Mouse (Mus musculus) forebrain, embryonic 11.5 days (tissue): ENCODE data around the gene Dnlz. TPM values are rescaled to one million over a fixed set of nuclear protein-coding genes. Genes with fewer than 3 reads are reported as not detected.

ENCODE experiments used
- ATAC-seq: fragments of 200-750 bp; cut with Nextera tagmentation; replicated peaks from 2 replicates; pipeline ENCODE4 v1.8.0; 2017; ENCODE audit warnings: moderate TSS enrichment; ENCODE audit not compliant: low FRiP score
- DNase-seq: peaks from one replicate; pipeline ENCODE4 v3.0.0-alpha.2; 2017; ENCODE audit warnings: low spot score
- H3K27ac ChIP-seq: fragments of 300-500 bp; sonication (generic); 2 replicates; pipeline ENCODE4 v1.5.1; 2014; ENCODE audit warnings: low read depth, low read length
- H3K27me3 ChIP-seq: fragments of 300-500 bp; sonication (generic); 2 replicates; pipeline ENCODE4 v1.6.1; 2014; ENCODE audit warnings: mild to moderate bottlenecking, low read length, mixed read lengths; ENCODE audit not compliant: control insufficient read depth, insufficient read depth
- H3K36me3 ChIP-seq: fragments of 300-500 bp; sonication (generic); 2 replicates; pipeline ENCODE4 v1.6.1; 2014; ENCODE audit warnings: mild to moderate bottlenecking, low read length, moderate library complexity, mixed read lengths; ENCODE audit not compliant: control insufficient read depth, insufficient read depth
- H3K4me1 ChIP-seq: fragments of 300-500 bp; sonication (generic); replicated peaks from 2 replicates; pipeline ENCODE4 v1.6.1; 2014; ENCODE audit warnings: low read length, mixed read lengths; ENCODE audit not compliant: control insufficient read depth, insufficient read depth
- H3K4me2 ChIP-seq: fragments of 300-500 bp; sonication (generic); 2 replicates; pipeline ENCODE4 v1.6.1; 2014; ENCODE audit warnings: low read depth, mild to moderate bottlenecking, low read length, moderate library complexity, mixed read lengths; ENCODE audit not compliant: severe bottlenecking
- H3K4me3 ChIP-seq: fragments of 300-500 bp; sonication (generic); 2 replicates; pipeline ENCODE4 v1.5.1; 2014; ENCODE audit warnings: low read depth, low read length
- H3K9ac ChIP-seq: fragments of 300-500 bp; sonication (generic); 2 replicates; pipeline ENCODE4 v1.6.1; 2014; ENCODE audit warnings: low read length
- H3K9me3 ChIP-seq: fragments of 300-500 bp; sonication (generic); 2 replicates; pipeline ENCODE4 v1.6.1; 2016; ENCODE audit warnings: low read length, mixed read lengths; ENCODE audit not compliant: control insufficient read depth
- WGBS: fragments of 180-500 bp; shearing (Covaris S2); extraction: QIAGEN DNeasy Blood & Tissue Kit; methylation state at CpG from one replicate; pipeline ENCODE4 v1.1.7; 2014; 5-methylcytosine and 5-hydroxymethylcytosine counted together
- polyA plus RNA-seq: library from polyadenylated mRNA; unstranded; fragments of >200 nt; fragmentation: Nextera tagmentation; extraction: Ambion mirVana; gene quantifications from 2 replicates; pipeline ENCODE4 v1.2.1, GENCODE M21; 2014

Gene Dnlz
- polyA plus RNA-seq, 1 experiment from 2014 or later = 38.2 TPM

DNA sequence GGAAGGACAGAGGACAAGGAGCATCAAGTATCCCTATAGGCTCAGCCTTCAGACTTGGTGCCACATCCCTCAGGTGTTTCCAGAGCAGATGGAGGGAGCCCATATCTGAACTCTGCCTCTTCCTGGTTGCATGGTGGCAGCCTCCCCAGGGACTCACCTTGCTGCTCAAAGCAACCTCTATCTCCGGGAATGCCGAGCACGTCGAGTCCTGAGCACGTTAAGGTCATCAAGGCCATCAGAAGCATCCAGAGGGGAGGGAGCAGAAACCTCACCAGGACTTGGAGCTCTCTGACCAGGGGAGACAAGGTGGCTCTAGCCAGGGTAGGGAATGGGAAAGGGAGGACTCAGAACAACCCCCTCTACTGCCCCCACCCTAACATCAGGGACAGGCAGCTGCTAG, 11.6 kb upstream of the Dnlz start:
- Histone ChIP-seq H3K9ac (no peak overlapping the region), H3K27ac (no peak overlapping the region)
- WGBS = 93% methylated on average over 5 of the region's 5 CpGs

DNA sequence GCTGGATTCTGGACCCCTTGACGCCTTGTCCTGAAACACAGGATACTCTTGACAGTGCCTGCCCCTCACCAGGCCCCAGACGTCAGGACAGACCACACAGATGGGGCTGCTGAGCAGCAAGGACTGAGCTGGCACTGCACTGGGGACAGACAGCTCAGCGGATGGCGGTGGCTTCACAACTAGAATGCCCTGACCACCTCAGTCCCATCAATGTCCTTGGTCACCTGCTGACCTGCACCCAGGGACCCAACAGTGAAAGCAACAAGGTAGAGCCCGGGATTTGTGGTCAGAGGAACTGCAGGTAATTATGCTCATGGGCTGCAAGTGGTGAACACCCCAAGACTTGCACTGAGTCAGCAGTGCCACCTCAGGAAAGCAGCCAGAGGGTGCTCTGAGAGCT, 11.1 kb upstream of the Dnlz start:
- H3K4me3 ChIP-seq = no peak overlapping the region
- no peak overlapping the region for H3K9ac ChIP-seq
- H3K4me1 ChIP-seq = no peaks in the 10 kb centered on the region
- H3K27ac ChIP-seq = no peak overlapping the region
- no peaks in the 10 kb centered on the region for H3K9me3 ChIP-seq
- DNase-seq = no peak
- H3K27me3 ChIP-seq = no peaks in the 10 kb centered on the region
- H3K4me2 ChIP-seq = no peak overlapping the region
- WGBS = 85% methylated on average over 5 of the region's 5 CpGs
- H3K36me3 ChIP-seq = peaks cover 5% of the 10 kb centered on the region
- ATAC-seq = no peak

More for the DNA sequence above, 11.6 kb upstream of the Dnlz start:
- H3K9me3 ChIP-seq = no peaks in the 10 kb centered on the region
- H3K4me2 ChIP-seq = no peak overlapping the region
- H3K4me3 ChIP-seq = no peak overlapping the region
- no peak for DNase-seq
- no peak for ATAC-seq
- H3K4me1 ChIP-seq = no peaks in the 10 kb centered on the region
- peaks cover 5% of the 10 kb centered on the region for H3K36me3 ChIP-seq
- no peaks in the 10 kb centered on the region for H3K27me3 ChIP-seq

DNA sequence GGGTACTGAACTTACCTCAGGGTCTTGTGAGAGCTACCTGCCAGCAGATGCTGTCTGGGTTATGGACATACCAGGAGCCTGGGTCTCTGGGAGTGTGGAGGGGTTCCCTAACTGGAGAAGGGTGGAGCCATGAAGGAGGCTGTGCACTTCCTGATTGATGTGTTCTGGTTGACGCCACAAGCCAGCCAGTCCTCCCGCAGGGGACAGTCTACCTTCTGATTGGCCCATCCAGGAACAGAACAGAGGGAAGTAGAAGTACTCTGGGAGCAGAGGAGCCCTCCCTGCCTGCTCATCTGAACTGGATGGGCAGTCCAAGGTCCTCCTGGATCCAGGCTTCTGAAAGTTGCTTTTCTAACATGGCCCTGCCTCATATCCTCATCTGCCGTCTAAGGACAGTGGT, 8.9 kb upstream of the Dnlz start, which contains the start of gene Card9:
Gene Card9 (minus strand): TSS at position 147 of the 400 bp plus-strand sequence.
- ATAC-seq (no peak), DNase-seq (no peak)
- H3K27me3 ChIP-seq = no peaks in the 10 kb centered on the region
- no peak within 1 kb of the TSS for H3K4me3 ChIP-seq
- no peak within 1 kb of the TSS for H3K9ac ChIP-seq
- 53% methylated on average over 3 of the region's 3 CpGs for WGBS
- H3K27ac ChIP-seq = no peak within 1 kb of the TSS
- no peaks in the 10 kb centered on the region for H3K9me3 ChIP-seq
- no peaks in the 10 kb centered on the region for H3K4me1 ChIP-seq
- H3K36me3 ChIP-seq = no peaks in the 10 kb centered on the region; the same call in 1 of the 2 replicates
- no peak within 1 kb of the TSS; the same call in 1 of the 2 replicates for H3K4me2 ChIP-seq

DNA sequence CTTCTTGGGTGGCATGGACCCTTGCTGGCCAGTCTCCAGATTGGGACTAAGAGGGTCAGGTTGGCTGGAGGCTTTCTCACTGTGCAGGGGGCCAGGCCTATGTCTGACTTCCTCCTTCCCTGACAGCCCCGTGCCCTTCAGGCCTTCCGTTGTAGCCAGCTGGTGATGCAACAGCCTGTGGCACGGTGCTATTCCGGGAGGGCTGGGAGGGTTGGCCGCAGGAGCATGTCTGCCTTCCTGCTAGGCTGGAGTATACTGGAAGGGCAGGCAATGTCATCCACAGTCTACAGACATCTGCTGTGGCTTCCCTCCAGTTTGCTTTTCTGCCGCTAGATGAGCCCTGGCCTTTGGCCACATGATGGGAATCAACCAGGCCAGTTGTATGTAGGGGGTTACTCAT, 8.1 kb upstream of the Dnlz start:
- H3K27ac ChIP-seq = no peak overlapping the region
- no peak overlapping the region for H3K4me3 ChIP-seq
- ATAC-seq (no peak), DNase-seq (no peak)
- no peaks in the 10 kb centered on the region for H3K9me3 ChIP-seq
- H3K9ac ChIP-seq = no peak overlapping the region
- H3K4me1 ChIP-seq = no peaks in the 10 kb centered on the region
- WGBS = 95% methylated on average over 6 of the region's 6 CpGs
- no peaks in the 10 kb centered on the region for H3K27me3 ChIP-seq
- H3K4me2 ChIP-seq = no peak overlapping the region
- no peaks in the 10 kb centered on the region; the same call in 1 of the 2 replicates for H3K36me3 ChIP-seq

DNA sequence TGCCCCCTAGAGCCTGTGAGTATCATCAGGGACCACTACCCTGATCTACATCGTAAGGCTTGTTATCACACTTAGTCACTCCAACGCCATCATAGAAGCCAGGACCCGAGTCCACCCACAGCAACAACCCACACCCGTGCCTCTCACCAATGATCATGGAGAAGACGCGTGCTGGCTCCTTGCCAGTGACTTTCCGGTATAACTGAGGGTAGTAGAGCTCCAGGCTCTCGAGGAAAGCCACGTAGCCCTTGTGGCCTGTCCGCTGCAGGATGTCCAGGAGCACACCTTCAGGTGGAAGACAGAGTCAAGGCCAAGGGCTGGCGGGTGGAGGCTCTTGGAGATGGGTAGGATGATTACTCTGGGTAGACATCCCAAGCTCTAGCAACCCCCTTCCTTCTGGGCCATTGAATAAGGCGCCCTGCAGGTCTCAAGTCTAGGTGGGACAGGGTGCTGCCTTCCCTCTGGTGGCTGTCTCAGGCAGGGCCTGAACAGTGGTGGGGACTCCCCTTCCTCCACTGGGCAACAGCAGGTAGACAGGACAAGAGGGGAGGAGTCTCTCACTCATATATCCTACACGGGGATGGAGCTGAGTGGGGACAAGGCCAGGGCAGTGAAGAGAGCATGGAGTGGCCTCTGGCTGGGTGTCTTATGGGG, 6.9 kb upstream of the Dnlz start:
- no peak overlapping the region for H3K4me2 ChIP-seq
- no peak for ATAC-seq
- H3K27ac ChIP-seq = no peak overlapping the region
- H3K9ac ChIP-seq = no peak overlapping the region
- H3K9me3 ChIP-seq = no peaks in the 10 kb centered on the region
- WGBS = 87% methylated on average over 13 of the region's 13 CpGs
- H3K27me3 ChIP-seq = no peaks in the 10 kb centered on the region
- no peak overlapping the region for H3K4me3 ChIP-seq
- no peaks in the 10 kb centered on the region for H3K4me1 ChIP-seq
- DNase-seq = no peak
- no peaks in the 10 kb centered on the region for H3K36me3 ChIP-seq

DNA sequence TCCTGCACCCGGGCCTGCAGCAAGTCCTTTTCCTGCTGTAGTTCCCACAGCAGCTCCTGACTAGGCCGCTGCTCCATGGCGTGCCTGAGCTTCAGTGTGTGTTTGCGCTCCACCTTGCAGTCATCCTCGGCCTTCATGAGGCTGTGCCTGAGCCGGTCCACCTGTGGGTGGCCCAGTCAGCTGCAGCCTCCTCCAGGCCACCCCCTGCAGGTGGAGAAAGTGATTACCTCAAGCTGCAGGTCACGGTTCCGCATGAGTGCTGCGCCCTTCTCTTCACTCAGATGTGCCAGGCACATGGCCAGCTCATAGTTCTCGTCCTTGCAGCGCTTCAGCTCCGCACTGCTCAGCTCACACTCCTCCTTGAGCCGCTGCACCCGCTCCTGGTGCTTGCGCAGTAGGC, 5.6 kb upstream of the Dnlz start:
- no peak for DNase-seq
- H3K9me3 ChIP-seq = no peaks in the 10 kb centered on the region
- H3K4me2 ChIP-seq = no peak overlapping the region
- H3K4me1 ChIP-seq = no peaks in the 10 kb centered on the region
- H3K4me3 ChIP-seq = no peak overlapping the region
- no peak overlapping the region for H3K9ac ChIP-seq
- H3K27me3 ChIP-seq = no peaks in the 10 kb centered on the region
- H3K27ac ChIP-seq = no peak overlapping the region
- WGBS = 41% methylated on average over 15 of the region's 15 CpGs
- ATAC-seq = no peak
- no peaks in the 10 kb centered on the region for H3K36me3 ChIP-seq

DNA sequence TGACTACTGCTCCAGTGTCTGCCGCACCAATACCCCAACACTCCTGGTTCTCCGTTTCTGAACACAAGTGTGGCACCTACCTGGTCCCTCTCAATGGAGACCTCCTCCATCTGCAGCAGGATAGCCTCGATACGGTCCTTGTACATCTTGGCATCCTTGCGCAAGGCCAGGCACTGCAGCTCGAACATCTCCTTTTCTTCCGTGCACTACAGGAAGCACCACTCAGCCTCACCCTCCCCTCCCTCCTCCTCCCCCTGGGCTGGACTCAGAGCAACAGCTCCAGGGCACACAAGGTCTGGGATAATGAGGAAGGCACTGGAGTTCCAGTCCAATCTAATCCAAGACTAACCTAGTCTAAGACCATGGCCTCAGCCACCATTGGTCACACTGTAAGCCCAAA, 4.8 kb upstream of the Dnlz start:
- Histone ChIP-seq H3K4me3 (no peak overlapping the region), H3K9me3 (no peaks in the 10 kb centered on the region), H3K36me3 (no peaks in the 10 kb centered on the region), H3K27ac (no peak overlapping the region), H3K4me2 (no peak overlapping the region), H3K27me3 (no peaks in the 10 kb centered on the region), H3K9ac (no peak overlapping the region), H3K4me1 (no peaks in the 10 kb centered on the region)
- ATAC-seq = no peak
- WGBS = 72% methylated on average over 7 of the region's 7 CpGs
- no peak for DNase-seq

DNA sequence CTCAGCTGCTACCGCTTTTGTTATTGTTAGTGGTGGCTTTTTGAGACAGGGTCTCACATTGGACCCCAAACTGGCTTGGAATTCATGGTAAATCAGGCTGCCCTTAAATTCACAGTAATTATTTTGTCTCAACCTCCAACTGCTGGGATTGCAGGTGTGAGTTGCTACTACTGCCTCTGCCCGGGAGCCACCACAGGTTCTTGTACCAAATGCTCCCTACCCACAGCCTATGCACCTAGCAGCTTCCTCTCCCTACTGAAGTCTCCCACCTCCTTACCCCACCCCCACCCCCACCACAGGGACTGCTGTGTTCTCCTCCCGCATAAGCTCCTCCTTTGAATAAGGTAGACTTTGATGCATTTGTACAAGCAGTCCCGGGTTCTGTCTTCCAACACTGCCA, 4.3 kb upstream of the Dnlz start:
- Histone ChIP-seq H3K27me3 (no peaks in the 10 kb centered on the region), H3K4me1 (peaks cover under 1% of the 10 kb centered on the region; the same call in 1 of the 2 replicates), H3K9me3 (no peaks in the 10 kb centered on the region), H3K4me3 (no peak overlapping the region), H3K27ac (no peak overlapping the region), H3K9ac (no peak overlapping the region), H3K4me2 (no peak overlapping the region), H3K36me3 (no peaks in the 10 kb centered on the region)
- DNase-seq = no peak
- WGBS = 84% methylated on average over 4 of the region's 4 CpGs
- ATAC-seq = no peak

DNA sequence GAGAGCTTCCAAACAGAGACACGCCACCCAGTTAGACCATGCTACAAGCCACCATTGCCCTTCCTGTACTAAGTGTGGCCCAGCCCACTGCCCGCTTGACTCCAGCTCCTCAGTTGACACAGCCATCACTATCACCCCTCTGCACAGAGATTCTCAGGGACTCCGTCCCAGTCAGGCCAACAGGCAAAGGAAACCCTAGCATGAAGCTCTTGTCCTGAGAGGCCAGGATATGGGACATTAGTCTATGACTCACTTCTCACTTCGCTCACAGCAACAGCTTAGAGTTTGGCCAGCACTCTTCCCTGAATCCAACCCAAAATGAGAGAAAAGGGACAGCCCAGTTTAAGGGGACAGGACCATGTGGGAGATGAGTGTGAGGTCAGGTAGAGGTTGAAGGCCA, 2.5 kb upstream of the Dnlz start:
- Histone ChIP-seq H3K9me3 (no peaks in the 10 kb centered on the region), H3K36me3 (no peaks in the 10 kb centered on the region), H3K4me3 (no peak overlapping the region), H3K9ac (no peak overlapping the region), H3K27me3 (no peaks in the 10 kb centered on the region), H3K4me1 (peaks cover 9% of the 10 kb centered on the region), H3K27ac (no peak overlapping the region), H3K4me2 (no peak overlapping the region)
- ATAC-seq (no peak), DNase-seq (no peak)
- WGBS = 92% methylated on average over 4 of the region's 4 CpGs
